Mouse (Mus musculus) testis, adult 2 months (tissue): ENCODE measurements around the gene Car12.

ENCODE experiments used
- CTCF ChIP-seq: fragments of 200-500 bp; IDR thresholded peaks from 2 replicates; pipeline ENCODE4 v1.5.1; 2012; ENCODE audit warnings: low read depth, mild to moderate bottlenecking, inconsistent platforms, low read length, moderate library complexity; ENCODE audit not compliant: control insufficient read depth, insufficient read depth, insufficient replicate concordance
- POLR2A ChIP-seq: fragments of 200-500 bp; IDR thresholded peaks from 2 replicates; pipeline ENCODE4 v1.6.1; 2012; ENCODE audit warnings: low read depth, mild to moderate bottlenecking, inconsistent platforms, low read length, moderate library complexity; ENCODE audit not compliant: control insufficient read depth

DNA sequence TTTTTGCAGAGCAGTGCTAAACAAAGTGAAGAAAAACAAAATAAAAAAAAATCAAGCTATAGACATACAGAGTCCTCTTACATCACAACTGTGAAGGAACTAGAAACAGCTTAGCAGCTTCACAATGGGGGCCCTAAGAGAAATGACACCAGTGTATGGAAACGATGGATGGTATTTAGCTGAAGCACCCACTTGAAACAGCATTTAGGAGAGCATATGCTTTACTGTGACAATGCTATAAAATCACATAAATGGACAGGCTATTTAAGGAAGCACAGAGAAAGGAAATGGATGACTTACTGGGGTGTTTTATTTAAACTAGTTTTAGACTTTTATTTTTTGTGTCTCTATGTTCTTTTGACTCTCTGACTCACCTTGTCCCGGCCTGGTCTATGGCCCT lies 25.8 kb upstream of the Car12 start:
- TF ChIP-seq CTCF (no peak), POLR2A (no peak)
